Comparison of ENCODE assay signal across 13 mouse cellular contexts in the genomic region with DNA sequence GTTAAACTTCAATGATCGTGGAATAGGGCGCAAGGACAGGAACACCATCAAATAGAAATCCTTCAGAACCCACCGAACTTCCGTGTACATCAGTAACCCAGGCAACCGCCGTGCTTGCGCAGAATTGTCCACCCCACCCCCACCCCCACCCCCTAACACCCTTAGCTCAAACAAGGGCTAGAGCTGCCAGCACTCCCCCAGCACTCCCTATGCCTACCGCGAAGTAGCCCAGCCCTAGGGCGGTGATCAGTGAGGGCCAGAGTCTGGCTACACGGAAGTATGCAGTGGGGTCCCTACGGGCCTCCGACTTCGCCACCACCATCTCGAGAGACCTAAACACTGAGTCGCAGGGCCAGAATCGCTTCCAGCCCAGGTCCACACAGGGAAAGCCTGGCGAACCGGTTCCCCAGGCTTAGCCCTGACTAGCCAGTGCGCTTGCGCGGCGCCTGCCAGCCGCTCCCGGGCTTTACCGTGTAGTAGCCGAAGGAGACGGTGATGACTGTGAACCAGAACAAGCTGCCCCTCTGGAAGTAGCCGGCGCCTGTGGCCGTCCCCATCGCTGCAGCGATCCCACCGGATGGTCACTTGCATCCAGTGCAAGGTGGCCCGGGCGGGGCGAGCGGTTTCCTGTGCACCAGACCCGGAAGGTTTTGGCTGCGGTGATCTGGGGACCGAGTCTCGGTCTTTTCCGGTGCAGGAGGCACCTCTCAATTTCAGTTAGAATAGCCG. TPM values are rescaled to one million over a fixed set of nuclear protein-coding genes. Genes with fewer than 3 reads are reported as not detected.
DNase-seq lines count a peak whose midpoint lies in the region; ATAC-seq and TF ChIP-seq lines count a peak whose summit lies in the region.
"Not testable (repeated sequence)": the region's sequence is repeated elsewhere in the genome, so short reads cannot be mapped to it uniquely, and the experiment has no call there.
"Had no signal": no experiment of that assay in that cellular context is flagged by ENCODE, and none has a peak within 500 bp of the region (broad histone marks: within the 10 kb centered on the region; RNA-seq: fewer than 3 reads in every experiment).

No protein-coding gene starts in this region.

- H3K4me3 ChIP-seq in embryonic facial prominence, embryonic 14.5 days (ENCODE audit: low read depth, low read length); forebrain, postnatal 0 days (ENCODE audit: low read depth, low read length); hindbrain, embryonic 12.5 days; intestine, postnatal 0 days (ENCODE audit: low read depth, low read length); liver, embryonic 13.5 days (replicated peaks); neural tube, embryonic 11.5 days (ENCODE audit: low read depth, low read length): not testable (repeated sequence)

- not testable (repeated sequence) for DNase-seq in embryonic facial prominence, embryonic 14.5 days (ENCODE audit: low spot score); forebrain, postnatal 0 days; liver, embryonic 13.5 days; neural tube, embryonic 11.5 days (ENCODE audit: low spot score)

- peak; percentile 93 for ATAC-seq in embryonic facial prominence, embryonic 14.5 days (ENCODE audit: low read depth)
- peak; percentile 96 for ATAC-seq in forebrain, postnatal 0 days
- ATAC-seq in hindbrain, embryonic 12.5 days (ENCODE audit: low FRiP score), result peak; percentile 84
- ATAC-seq in intestine, postnatal 0 days, result peak; percentile 95
- peak; percentile 78 for ATAC-seq in liver, embryonic 13.5 days (ENCODE audit: low read depth)
- peak; percentile 82 for ATAC-seq in megakaryocyte progenitor cell, adult 5-6 weeks (replicated peaks; ENCODE audit: poor library complexity)
- ATAC-seq in neural tube, embryonic 11.5 days (ENCODE audit: insufficient read depth, low FRiP score, low TSS enrichment), result peak; percentile 55; the same call in 1 of the 2 replicates

- no CpG with 5 or more reads among the region's 44 CpGs for whole genome bisulfite sequencing in embryonic facial prominence, embryonic 14.5 days
- no CpG with 5 or more reads among the region's 44 CpGs for WGBS in forebrain, postnatal 0 days
- WGBS in hindbrain, embryonic 12.5 days, result no CpG with 5 or more reads among the region's 44 CpGs
- no CpG with 5 or more reads among the region's 44 CpGs for WGBS in intestine, postnatal 0 days
- WGBS in liver, embryonic 13.5 days (ENCODE audit: insufficient replicate concordance), result no CpG with 5 or more reads among the region's 44 CpGs
- WGBS in neural tube, embryonic 11.5 days, result no CpG with 5 or more reads among the region's 44 CpGs

- H3K36me3 ChIP-seq in embryonic facial prominence, embryonic 14.5 days (ENCODE audit: control insufficient read depth, insufficient read depth, low read length); forebrain, postnatal 0 days (ENCODE audit: insufficient read depth); hindbrain, embryonic 12.5 days; intestine, postnatal 0 days (ENCODE audit: control insufficient read depth, insufficient read depth); liver, embryonic 13.5 days; neural tube, embryonic 11.5 days (ENCODE audit: control insufficient read depth, insufficient read depth, low read length): not testable (repeated sequence)

- TF ChIP-seq CTCF in forebrain, postnatal 0 days (IDR thresholded peaks at IDR 0.05; ENCODE audit: low read depth); intestine, postnatal 0 days (IDR thresholded peaks at IDR 0.05; ENCODE audit: low read depth): not testable (repeated sequence)

- H3K4me2 ChIP-seq in embryonic facial prominence, embryonic 14.5 days (ENCODE audit: low read depth, low read length); forebrain, postnatal 0 days (ENCODE audit: low read depth); hindbrain, embryonic 12.5 days (replicated peaks); intestine, postnatal 0 days (replicated peaks; ENCODE audit: low read depth); liver, embryonic 13.5 days; neural tube, embryonic 11.5 days (ENCODE audit: low read depth): not testable (repeated sequence)

- H3K9me3 ChIP-seq in embryonic facial prominence, embryonic 14.5 days (ENCODE audit: control insufficient read depth, low read length); forebrain, postnatal 0 days (ENCODE audit: low read length); hindbrain, embryonic 12.5 days (replicated peaks); intestine, postnatal 0 days (ENCODE audit: control insufficient read depth); liver, embryonic 13.5 days (replicated peaks); neural tube, embryonic 11.5 days (ENCODE audit: control insufficient read depth, low read length): not testable (repeated sequence)

- H3K9ac ChIP-seq in embryonic facial prominence, embryonic 14.5 days (ENCODE audit: low read depth, low read length); forebrain, postnatal 0 days; hindbrain, embryonic 12.5 days; intestine, postnatal 0 days (ENCODE audit: low read depth, low read length); liver, embryonic 13.5 days; neural tube, embryonic 11.5 days (ENCODE audit: low read length): not testable (repeated sequence)

- not testable (repeated sequence) for H3K27ac ChIP-seq in embryonic facial prominence, embryonic 14.5 days (replicated peaks; ENCODE audit: low read depth, low read length); forebrain, postnatal 0 days (ENCODE audit: low read depth, low read length); hindbrain, embryonic 12.5 days; intestine, postnatal 0 days (ENCODE audit: low read depth, low read length); liver, embryonic 13.5 days; neural tube, embryonic 11.5 days (ENCODE audit: low read depth, low read length)

- not testable (repeated sequence) for H3K27me3 ChIP-seq in embryonic facial prominence, embryonic 14.5 days (replicated peaks; ENCODE audit: control insufficient read depth, insufficient read depth, low read length); forebrain, postnatal 0 days (ENCODE audit: insufficient read depth, low read length); hindbrain, embryonic 12.5 days; intestine, postnatal 0 days (replicated peaks; ENCODE audit: control insufficient read depth, insufficient read depth, low read length); liver, embryonic 13.5 days; neural tube, embryonic 11.5 days (ENCODE audit: control insufficient read depth, insufficient read depth, low read length)

- not testable (repeated sequence) for H3K4me1 ChIP-seq in embryonic facial prominence, embryonic 14.5 days (ENCODE audit: control insufficient read depth, insufficient read depth, low read length); forebrain, postnatal 0 days (ENCODE audit: insufficient read depth); hindbrain, embryonic 12.5 days; intestine, postnatal 0 days (replicated peaks; ENCODE audit: control insufficient read depth, insufficient read depth, low read length); liver, embryonic 13.5 days (replicated peaks); neural tube, embryonic 11.5 days (ENCODE audit: control insufficient read depth, insufficient read depth, low read length)

RNA-seq across cellular contexts. Expression of a gene that starts 0.5 kb away (rescaled TPM):
- polyA plus RNA-seq in embryonic facial prominence, embryonic 14.5 days (2014; fragmentation: Nextera tagmentation; extraction: Ambion mirVana), result 29.8 and 31.2 TPM in 2 replicates
- 25.0 and 25.5 TPM in 2 replicates for total RNA-seq in forebrain, postnatal 0 days (2014; rRNA removed)
- 24.1 and 29.4 TPM in 2 replicates for polyA plus RNA-seq in forebrain, postnatal 0 days (2015; fragmentation: Nextera tagmentation; extraction: Ambion mirVana)
- 25.9 and 30.2 TPM in 2 replicates for polyA plus RNA-seq in hindbrain, embryonic 12.5 days (2016; fragmentation: Nextera tagmentation; extraction: Ambion mirVana)
- 55.1 and 56.8 TPM in 2 replicates for polyA plus RNA-seq in intestine, postnatal 0 days (2015; fragmentation: Nextera tagmentation; extraction: Ambion mirVana)
- 18.6 and 26.5 TPM in 2 replicates for polyA plus RNA-seq in liver, embryonic 13.5 days (2015; fragmentation: Nextera tagmentation; extraction: Ambion mirVana)
- total RNA-seq in megakaryocyte progenitor cell, adult 5-6 weeks (2015), result 29.8 TPM in 1 of 2 replicates, not detected in the other
- 2.8 and 10.7 TPM in 2 replicates for total RNA-seq in megakaryocyte progenitor cell, adult 5-6 weeks (2017)
- polyA plus RNA-seq in neural tube, embryonic 11.5 days (2014; fragmentation: Nextera tagmentation; extraction: Ambion mirVana), result 18.2 and 19.1 TPM in 2 replicates

RNA-seq across cellular contexts. Expression of a gene that starts 24.1 kb away (rescaled TPM):
- polyA plus RNA-seq in embryonic facial prominence, embryonic 14.5 days (2014; fragmentation: Nextera tagmentation; extraction: Ambion mirVana), result 36.4 and 47.6 TPM in 2 replicates
- 5.9 and 8.0 TPM in 2 replicates for total RNA-seq in forebrain, postnatal 0 days (2014; rRNA removed)
- polyA plus RNA-seq in forebrain, postnatal 0 days (2015; fragmentation: Nextera tagmentation; extraction: Ambion mirVana), result 11.2 and 13.8 TPM in 2 replicates
- polyA plus RNA-seq in hindbrain, embryonic 12.5 days (2016; fragmentation: Nextera tagmentation; extraction: Ambion mirVana), result 5.5 and 8.2 TPM in 2 replicates
- polyA plus RNA-seq in intestine, postnatal 0 days (2015; fragmentation: Nextera tagmentation; extraction: Ambion mirVana), result 27.3 and 35.4 TPM in 2 replicates
- 3.3 and 4.2 TPM in 2 replicates for polyA plus RNA-seq in liver, embryonic 13.5 days (2015; fragmentation: Nextera tagmentation; extraction: Ambion mirVana)
- not detected in 2 replicates for total RNA-seq in megakaryocyte progenitor cell, adult 5-6 weeks (2015)
- total RNA-seq in megakaryocyte progenitor cell, adult 5-6 weeks (2017), result not detected in 2 replicates
- polyA plus RNA-seq in neural tube, embryonic 11.5 days (2014; fragmentation: Nextera tagmentation; extraction: Ambion mirVana), result 0.39 and 1.5 TPM in 2 replicates
- total RNA-seq: CH12.LX; liver, adult 2 months had no signal
- polyA plus RNA-seq: erythroblast, embryonic 14.5 days had no signal

RNA-seq across cellular contexts. Expression of a gene that starts 51.4 kb away (rescaled TPM):
- polyA plus RNA-seq in embryonic facial prominence, embryonic 14.5 days (2014; fragmentation: Nextera tagmentation; extraction: Ambion mirVana), result 1.8 and 3.1 TPM in 2 replicates
- 2.1 and 3.8 TPM in 2 replicates for total RNA-seq in forebrain, postnatal 0 days (2014; rRNA removed)
- polyA plus RNA-seq in forebrain, postnatal 0 days (2015; fragmentation: Nextera tagmentation; extraction: Ambion mirVana), result 0.55 and 3.4 TPM in 2 replicates
- polyA plus RNA-seq in hindbrain, embryonic 12.5 days (2016; fragmentation: Nextera tagmentation; extraction: Ambion mirVana), result 2.6 and 7.8 TPM in 2 replicates
- 0.24 and 0.87 TPM in 2 replicates for polyA plus RNA-seq in intestine, postnatal 0 days (2015; fragmentation: Nextera tagmentation; extraction: Ambion mirVana)
- polyA plus RNA-seq in liver, embryonic 13.5 days (2015; fragmentation: Nextera tagmentation; extraction: Ambion mirVana), result not detected in 2 replicates
- not detected in 2 replicates for total RNA-seq in megakaryocyte progenitor cell, adult 5-6 weeks (2015)
- total RNA-seq in megakaryocyte progenitor cell, adult 5-6 weeks (2017), result not detected in 2 replicates
- polyA plus RNA-seq in neural tube, embryonic 11.5 days (2014; fragmentation: Nextera tagmentation; extraction: Ambion mirVana), result 0.62 and 6.6 TPM in 2 replicates
- total RNA-seq: CH12.LX; gastrocnemius, adult 18-20 months; heart, adult 18-20 months; heart, postnatal 36 days; liver, adult 2 months had no signal
- polyA plus RNA-seq: erythroblast, embryonic 14.5 days; liver, adult 2 months had no signal
